Mouse (Mus musculus) liver, embryonic 14.5 days (tissue): Measurements from ENCODE around the gene Ptprs. TPM values are rescaled to one million over a fixed set of nuclear protein-coding genes. Genes with fewer than 3 reads are reported as not detected.
A peak's percentile ranks its signal among the peaks of the same experiment; 100 is the strongest.

Experiments used
- ATAC-seq: fragments of 200-750 bp; cut with Nextera tagmentation; 2 replicates; pipeline ENCODE4 v1.8.0; 2017; ENCODE audit warnings: moderate number of reproducible peaks, mild to moderate bottlenecking, moderate library complexity; ENCODE audit not compliant: insufficient read depth
- DNase-seq, 3 experiments: peaks; one replicate each; pipeline ENCODE4 v3.0.0-alpha.2; 2012 to 2013; ENCODE audit warnings: low read depth in 3 of 3, low spot score in 3 of 3
- H3K27ac ChIP-seq: fragments of 300-500 bp; sonication (generic); 2 replicates; pipeline ENCODE4 v1.5.1; 2014; ENCODE audit warnings: moderate library complexity, mild to moderate bottlenecking, control low read depth, inconsistent platforms
- H3K27me3 ChIP-seq: fragments of 300-500 bp; sonication (generic); 2 replicates; pipeline ENCODE4 v1.6.1; 2014; ENCODE audit warnings: mild to moderate bottlenecking, low read length, moderate library complexity; ENCODE audit not compliant: control insufficient read depth, insufficient read depth
- H3K36me3 ChIP-seq: fragments of 300-500 bp; sonication (generic); replicated peaks from 2 replicates; pipeline ENCODE4 v1.6.1; 2014; ENCODE audit warnings: low read depth; ENCODE audit not compliant: control insufficient read depth, insufficient read depth
- H3K4me1 ChIP-seq, 2 experiments: fragments of 200-500 bp in 1 of 2; fragments of 300-500 bp in 1 of 2; sonication (generic) in 1 of 2; replicated peaks; 2 replicates each; pipeline ENCODE4 v1.6.1; 2012 to 2014; ENCODE audit warnings: antibody characterized with exemption in 1 of 2, inconsistent platforms in 1 of 2, low read length in 1 of 2; ENCODE audit not compliant: control insufficient read depth in 2 of 2, insufficient read depth in 2 of 2
- H3K4me2 ChIP-seq: fragments of 300-500 bp; sonication (generic); 2 replicates; pipeline ENCODE4 v1.6.1; 2014; ENCODE audit warnings: low read depth, mild to moderate bottlenecking, control low read depth, moderate library complexity
- H3K4me3 ChIP-seq, 2 experiments: fragments of 200-500 bp in 1 of 2; fragments of 300-500 bp in 1 of 2; sonication (generic) in 1 of 2; 2 replicates each; pipeline ENCODE4 v1.5.1; 2012 to 2014; ENCODE audit warnings: low read depth in 2 of 2, low read length in 2 of 2, mild to moderate bottlenecking in 2 of 2, control low read depth in 1 of 2, inconsistent platforms in 1 of 2, moderate library complexity in 1 of 2; ENCODE audit not compliant: insufficient read depth in 1 of 2
- H3K9ac ChIP-seq: fragments of 300-500 bp; sonication (generic); replicated peaks from 2 replicates; pipeline ENCODE4 v1.6.1; 2014; ENCODE audit warnings: mild to moderate bottlenecking, control low read depth, moderate library complexity
- H3K9me3 ChIP-seq: fragments of 300-500 bp; sonication (generic); 2 replicates; pipeline ENCODE4 v1.6.1; 2016; ENCODE audit warnings: low read length, mixed read lengths; ENCODE audit not compliant: control insufficient read depth
- CTCF ChIP-seq: IDR thresholded peaks from 2 replicates; pipeline ENCODE4 v1.5.1; 2016; ENCODE audit warnings: antibody characterized with exemption, low read depth, control low read depth
- EP300 ChIP-seq: IDR thresholded peaks from 2 replicates; pipeline ENCODE4 v1.6.1; 2016; ENCODE audit warnings: antibody characterized with exemption, low read depth
- WGBS: fragments of 180-500 bp; shearing (Covaris S2); extraction: QIAGEN DNeasy Blood & Tissue Kit; methylation state at CpG from one replicate; pipeline ENCODE4 v1.1.7; 2014; ENCODE audit not compliant: insufficient replicate concordance; 5-methylcytosine and 5-hydroxymethylcytosine counted together
- polyA plus RNA-seq, 2 experiments: library from polyadenylated mRNA; depleted of rRNA in 1 of 2; stranded (reverse) in 1 of 2; unstranded in 1 of 2; fragments of >200 nt; fragmentation: Nextera tagmentation in 1 of 2; extraction: Ambion mirVana in 1 of 2; gene quantifications; 2 replicates each; pipeline versions ENCODE4 v1.2.1 to v1.2.3; 2012 to 2014

The Ptprs gene
- polyA plus RNA-seq, 2 experiments, result 3.8 to 17.7 TPM

DNA sequence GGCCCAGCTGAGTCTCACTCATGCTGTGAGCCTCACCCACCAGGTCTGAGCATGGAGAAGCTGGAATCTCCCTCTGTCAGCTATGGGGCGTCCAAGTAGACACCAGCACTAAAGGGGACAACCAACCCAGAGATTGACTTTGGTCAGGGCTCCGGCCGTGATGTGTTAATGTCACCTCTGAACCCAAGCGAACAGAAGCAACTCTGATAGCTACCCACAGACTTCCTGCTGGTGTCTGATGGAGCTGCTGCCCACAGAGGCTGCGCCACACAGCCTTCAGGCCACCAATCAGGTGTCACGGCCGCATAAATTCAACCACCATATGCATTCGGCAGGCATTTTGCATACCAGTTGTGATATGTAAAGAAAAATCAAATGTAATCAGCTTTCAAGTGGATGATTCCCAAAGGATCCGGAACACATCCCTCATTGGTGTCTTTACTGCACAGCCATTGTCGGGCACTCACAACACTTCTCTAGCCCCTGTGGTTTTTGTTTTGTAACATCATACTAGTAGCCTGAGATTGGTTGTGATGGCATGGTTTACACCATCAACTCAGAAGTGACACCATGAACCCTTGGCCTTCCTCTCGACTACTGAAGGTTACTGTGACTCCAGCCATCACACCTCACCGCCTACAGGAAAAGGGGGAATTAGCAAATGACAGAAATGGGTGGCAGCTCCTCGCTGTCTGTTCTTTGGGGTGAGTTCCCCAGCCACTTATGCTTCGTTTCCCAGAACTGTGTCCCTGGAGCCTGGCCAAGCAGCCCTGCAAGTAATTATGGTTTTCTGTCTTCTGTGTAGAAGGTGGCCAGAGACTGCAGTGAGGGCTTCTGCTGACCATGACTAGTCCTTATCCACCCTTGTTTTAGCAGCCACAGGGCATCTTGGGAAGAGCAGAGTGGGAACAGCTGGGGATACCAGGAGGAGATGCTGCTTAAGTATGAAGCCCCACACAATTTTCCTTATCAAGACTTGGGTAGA, 70.1 kb downstream of the Ptprs start:
- DNase-seq, result no peak
- WGBS, result 54% methylated on average over 14 of the region's 14 CpGs

DNA sequence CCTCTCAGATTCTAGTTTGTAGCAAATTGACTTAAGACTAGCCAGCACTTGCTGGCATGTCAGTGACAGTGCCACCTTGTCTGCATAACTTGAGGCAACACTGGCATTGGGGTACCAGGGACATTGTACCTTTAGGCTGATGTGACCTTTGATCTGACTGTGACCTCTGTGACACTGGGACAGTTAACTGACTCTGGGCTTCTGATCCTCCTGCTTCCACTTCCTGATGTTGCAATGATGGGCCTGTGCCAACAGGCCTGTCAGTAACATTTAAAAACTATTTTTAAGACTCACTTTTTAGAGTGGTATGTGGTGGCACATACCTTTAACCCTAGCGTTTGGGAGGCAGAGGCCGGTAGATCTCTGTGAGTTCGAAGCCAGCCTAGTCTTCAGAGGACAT, 70.9 kb downstream of the Ptprs start:
- no peak for TF ChIP-seq CTCF
- no peak for TF ChIP-seq EP300
- WGBS, result 64% methylated on average over 3 of the region's 3 CpGs
- H3K36me3 ChIP-seq, result peaks cover 4% of the 10 kb centered on the region
- H3K4me1 ChIP-seq, result peaks cover 0 to 13% of the 10 kb centered on the region in 2 experiments; a peak in 2 of 4 replicates
- H3K27ac ChIP-seq, result peak overlapping the region; percentile 18; the same call in 1 of the 2 replicates
- H3K4me3 ChIP-seq, result no peak overlapping the region
- ATAC-seq, result peak; percentile 37; the same call in 1 of the 2 replicates
- DNase-seq, result peak; percentile 11 to 25 (median 12)
- H3K4me2 ChIP-seq, result no peak overlapping the region
- H3K9ac ChIP-seq, result no peak overlapping the region
- no peaks in the 10 kb centered on the region for H3K27me3 ChIP-seq
- H3K9me3 ChIP-seq, result no peaks in the 10 kb centered on the region

More for the DNA sequence above, 70.1 kb downstream of the Ptprs start:
- Histone ChIP-seq H3K27me3 (no peaks in the 10 kb centered on the region), H3K9me3 (no peaks in the 10 kb centered on the region), H3K4me3 (no peak overlapping the region), H3K4me1 (peaks cover 0 to 13% of the 10 kb centered on the region in 2 experiments; a peak in 2 of 4 replicates), H3K9ac (no peak overlapping the region), H3K27ac (no peak overlapping the region), H3K4me2 (no peak overlapping the region), H3K36me3 (peaks cover 4% of the 10 kb centered on the region; the same call in 1 of the 2 replicates)
- ATAC-seq, result 0 out of 2 replicates have a peak, but pooled peaks have one; percentile 10
- TF ChIP-seq CTCF (no peak), EP300 (no peak)

DNA sequence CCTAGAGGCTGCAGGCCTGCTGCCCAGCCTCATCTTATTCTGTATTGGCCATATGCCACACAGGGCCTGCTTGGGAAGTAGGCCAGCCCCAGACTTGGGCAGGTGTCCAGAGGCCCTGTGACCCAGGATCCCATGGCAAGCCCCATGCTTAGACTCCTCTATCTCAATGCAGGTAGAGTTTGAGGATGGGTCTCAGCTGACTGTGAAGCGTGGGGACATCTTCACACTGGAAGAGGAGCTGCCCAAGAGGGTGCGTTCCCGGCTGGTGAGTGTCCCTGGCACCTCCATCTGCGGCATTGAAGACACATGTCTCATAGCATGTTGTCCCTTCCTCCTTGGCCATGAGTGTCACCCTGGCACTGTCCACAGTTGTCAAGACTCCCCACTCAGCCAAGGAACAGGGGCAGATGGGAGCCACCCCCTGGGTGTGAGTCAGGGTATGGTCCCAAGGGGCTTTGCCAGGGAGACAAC, 75.2 kb downstream of the Ptprs start:
- WGBS, result 77% methylated on average over 4 of the region's 4 CpGs

DNA sequence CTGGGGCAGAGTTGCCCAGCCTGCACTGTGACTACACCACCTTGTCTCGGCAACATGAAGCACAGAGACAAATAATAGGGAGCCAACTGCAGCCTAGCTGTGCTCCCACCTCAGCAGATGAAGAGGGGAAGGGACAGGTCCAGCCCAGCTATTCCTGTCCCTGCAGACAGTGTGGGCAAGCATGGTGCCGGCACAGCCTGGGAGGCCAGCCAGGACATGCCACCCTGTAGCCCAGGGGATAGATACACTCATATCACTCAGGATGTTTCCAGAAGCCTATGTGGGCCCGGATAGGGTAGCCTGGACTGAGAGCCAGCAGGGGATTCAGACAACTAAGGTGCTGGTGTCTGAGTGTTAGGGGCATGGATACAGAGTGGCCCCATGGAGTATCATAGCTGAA, 76.1 kb downstream of the Ptprs start:
- H3K9ac ChIP-seq, result no peak overlapping the region
- H3K4me1 ChIP-seq, result no peaks in the 10 kb centered on the region; a peak in 1 of 4 replicates
- no peak overlapping the region for H3K4me3 ChIP-seq
- no peak overlapping the region for H3K4me2 ChIP-seq
- no peaks in the 10 kb centered on the region for H3K27me3 ChIP-seq
- no peak overlapping the region for H3K27ac ChIP-seq
- no peaks in the 10 kb centered on the region for H3K9me3 ChIP-seq
- 76% methylated on average over 3 of the region's 3 CpGs for WGBS
- no peak for ATAC-seq
- no peak for TF ChIP-seq EP300
- TF ChIP-seq CTCF, result no peak
- DNase-seq, result no peak
- H3K36me3 ChIP-seq, result peaks cover 4% of the 10 kb centered on the region

More for the DNA sequence above, 75.2 kb downstream of the Ptprs start:
- Histone ChIP-seq H3K27me3 (no peaks in the 10 kb centered on the region), H3K27ac (no peak overlapping the region), H3K36me3 (peaks cover 4% of the 10 kb centered on the region), H3K9ac (no peak overlapping the region), H3K4me1 (peaks cover 0 to 6% of the 10 kb centered on the region in 2 experiments; a peak in 2 of 4 replicates), H3K4me3 (no peak overlapping the region), H3K9me3 (no peaks in the 10 kb centered on the region), H3K4me2 (no peak overlapping the region)
- no peak for TF ChIP-seq EP300
- no peak for TF ChIP-seq CTCF
- ATAC-seq (no peak), DNase-seq (no peak)

DNA sequence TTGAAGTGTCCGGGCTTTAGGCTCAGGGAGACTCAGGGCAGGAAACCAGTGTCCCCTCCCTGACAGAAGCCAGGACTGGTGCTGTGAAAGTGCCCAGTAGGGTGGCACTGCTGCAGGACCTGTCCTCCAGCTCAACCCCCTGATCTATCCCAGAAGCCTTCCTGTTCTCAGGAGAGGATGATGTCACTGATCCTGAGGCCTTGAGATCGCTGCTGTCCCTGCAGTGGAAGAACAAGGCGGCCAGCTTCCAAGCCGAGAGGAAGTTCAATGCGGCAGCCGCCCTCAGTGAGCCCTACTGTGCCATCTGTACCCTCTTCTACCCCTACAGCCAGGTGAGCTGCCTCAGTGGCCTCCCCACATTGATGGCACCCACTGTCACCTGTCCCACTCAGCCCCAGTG, 80.2 kb downstream of the Ptprs start:
- DNase-seq (no peak), ATAC-seq (no peak)
- no peaks in the 10 kb centered on the region; the same call in 1 of the 2 replicates for H3K36me3 ChIP-seq
- H3K9me3 ChIP-seq, result no peaks in the 10 kb centered on the region
- no peak overlapping the region for H3K4me2 ChIP-seq
- no peaks in the 10 kb centered on the region for H3K4me1 ChIP-seq
- WGBS, result 76% methylated on average over 6 of the region's 6 CpGs
- H3K27ac ChIP-seq, result no peak overlapping the region
- no peaks in the 10 kb centered on the region for H3K27me3 ChIP-seq
- no peak overlapping the region for H3K4me3 ChIP-seq
- TF ChIP-seq CTCF (no peak), EP300 (no peak)
- no peak overlapping the region for H3K9ac ChIP-seq
